Mouse (Mus musculus): ENCODE data around the gene Pdik1l.

- TF ChIP-seq POLR2A (IDR thresholded peaks at IDR 0.05; ENCODE audit: borderline replicate concordance, insufficient read depth, low read length) (no peak), CTCF (IDR thresholded peaks at IDR 0.05; ENCODE audit: borderline replicate concordance, insufficient read depth, low read depth, low read length) (no peak)
Observed at GRCm38 (mm10) chr4:134268102-134268655, 19.5 kb downstream of the Pdik1l start.
